Mouse (Mus musculus) liver, embryonic 11.5 days (tissue): ENCODE data around the gene Cryba4. TPM values are rescaled to one million over a fixed set of nuclear protein-coding genes. Genes with fewer than 3 reads are reported as not detected.

Source experiments
- ATAC-seq: fragments of 200-750 bp; cut with Nextera tagmentation; replicated peaks from 2 replicates; pipeline ENCODE4 v1.8.0; 2017; ENCODE audit warnings: moderate number of reproducible peaks, mild to moderate bottlenecking, moderate TSS enrichment, moderate library complexity; ENCODE audit not compliant: low FRiP score
- DNase-seq: peaks from one replicate; pipeline ENCODE4 v3.0.0-alpha.2; 2017; ENCODE audit warnings: low spot score
- H3K27ac ChIP-seq: fragments of 300-500 bp; sonication (generic); 2 replicates; pipeline ENCODE4 v1.5.1; 2014; ENCODE audit warnings: mild to moderate bottlenecking, low read depth, low read length, control low read depth
- H3K27me3 ChIP-seq: fragments of 300-500 bp; sonication (generic); replicated peaks from 2 replicates; pipeline ENCODE4 v1.6.1; 2014; ENCODE audit warnings: low read length, mixed read lengths; ENCODE audit not compliant: control insufficient read depth, insufficient read depth
- H3K36me3 ChIP-seq: fragments of 300-500 bp; sonication (generic); 2 replicates; pipeline ENCODE4 v1.6.1; 2014; ENCODE audit warnings: mild to moderate bottlenecking, low read length, moderate library complexity, mixed read lengths; ENCODE audit not compliant: control insufficient read depth, insufficient read depth
- H3K4me1 ChIP-seq: fragments of 300-500 bp; sonication (generic); replicated peaks from 2 replicates; pipeline ENCODE4 v1.6.1; 2014; ENCODE audit warnings: low read length, mixed read lengths; ENCODE audit not compliant: control insufficient read depth, insufficient read depth
- H3K4me2 ChIP-seq: fragments of 300-500 bp; sonication (generic); 2 replicates; pipeline ENCODE4 v1.6.1; 2014; ENCODE audit warnings: mild to moderate bottlenecking, control low read depth, moderate library complexity
- H3K4me3 ChIP-seq: fragments of 300-500 bp; sonication (generic); 2 replicates; pipeline ENCODE4 v1.5.1; 2014; ENCODE audit warnings: low read depth, low read length, control low read depth
- H3K9ac ChIP-seq: fragments of 300-500 bp; sonication (generic); 2 replicates; pipeline ENCODE4 v1.6.1; 2014; ENCODE audit warnings: low read depth, low read length, control low read depth
- H3K9me3 ChIP-seq: fragments of 300-500 bp; sonication (generic); 2 replicates; pipeline ENCODE4 v1.6.1; 2016; ENCODE audit warnings: low read length, inconsistent platforms, mixed read lengths; ENCODE audit not compliant: control insufficient read depth
- WGBS: fragments of 180-500 bp; shearing (Covaris S2); extraction: QIAGEN DNeasy Blood & Tissue Kit; methylation state at CpG from one replicate; pipeline ENCODE4 v1.1.7; 2014; 5-methylcytosine and 5-hydroxymethylcytosine counted together
- polyA plus RNA-seq: library from polyadenylated mRNA; unstranded; fragments of >200 nt; fragmentation: Nextera tagmentation; extraction: Ambion mirVana; gene quantifications from 2 replicates; pipeline ENCODE4 v1.2.1, GENCODE M21; 2014

Gene Cryba4
- 0.84 and 1.3 TPM in 2 replicates for polyA plus RNA-seq

DNA sequence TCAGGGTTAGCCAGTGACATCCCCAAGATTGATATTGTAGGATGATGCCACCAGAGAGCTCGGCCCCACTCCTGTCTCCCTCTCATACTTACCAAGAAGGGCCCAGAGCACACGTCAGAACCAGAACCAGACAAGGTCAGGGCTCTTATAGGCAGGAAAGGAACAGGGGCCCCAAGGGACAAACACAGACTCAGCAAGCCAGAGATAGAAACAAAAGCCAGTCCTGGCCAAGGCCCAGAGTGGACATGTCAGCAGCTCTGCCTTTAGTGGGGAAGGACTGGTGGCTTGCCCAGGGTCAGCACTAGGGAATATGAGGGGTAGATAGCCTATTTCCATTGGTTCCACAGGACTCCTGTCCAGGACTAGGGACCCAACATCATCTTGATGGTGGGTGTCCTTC lies at the start of gene Cryba4:
TSS of gene Cryba4 (minus strand) at position 119 of the 400 bp plus-strand sequence.
- Histone ChIP-seq H3K9ac (no peak within 1 kb of the TSS), H3K27me3 (no peaks in the 10 kb centered on the region), H3K36me3 (no peaks in the 10 kb centered on the region), H3K4me3 (no peak within 1 kb of the TSS), H3K4me1 (peaks cover 8% of the 10 kb centered on the region), H3K9me3 (no peaks in the 10 kb centered on the region), H3K27ac (peak within 1 kb of the TSS; percentile 80), H3K4me2 (peak within 1 kb of the TSS; percentile 44)
- WGBS = 60% methylated on average over 2 of the region's 2 CpGs
- ATAC-seq (no peak), DNase-seq (no peak)

DNA sequence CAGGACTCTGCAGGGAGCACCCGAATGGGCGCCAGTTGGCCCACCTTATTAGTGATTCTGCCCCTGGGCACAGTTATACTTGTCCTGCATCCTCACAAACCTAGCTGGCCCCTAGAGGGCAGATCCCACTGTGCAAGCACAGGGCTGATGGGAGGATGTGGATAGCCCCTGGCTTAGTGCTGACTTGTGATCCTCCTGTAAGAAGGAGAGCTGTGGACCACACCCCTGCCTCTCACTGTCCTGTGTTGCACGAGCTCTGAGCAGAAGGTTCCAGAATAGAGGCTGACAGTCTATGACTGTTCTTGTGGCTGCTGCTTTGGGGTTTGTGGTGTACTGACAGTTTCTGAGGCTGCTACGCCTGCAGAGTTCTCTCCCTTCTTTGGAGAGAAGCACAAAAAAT lies 49.4 kb upstream of the Cryba4 start:
- ATAC-seq (no peak), DNase-seq (no peak)
- no peak overlapping the region for H3K4me2 ChIP-seq
- H3K27me3 ChIP-seq = no peaks in the 10 kb centered on the region
- H3K4me1 ChIP-seq = peaks cover 40% of the 10 kb centered on the region
- 83% methylated on average over 4 of the region's 4 CpGs for WGBS
- no peak overlapping the region for H3K4me3 ChIP-seq
- H3K9ac ChIP-seq = no peak overlapping the region
- no peaks in the 10 kb centered on the region for H3K9me3 ChIP-seq
- peak overlapping the region; percentile 65; the same call in 1 of the 2 replicates for H3K27ac ChIP-seq
- peaks cover 6% of the 10 kb centered on the region; the same call in 1 of the 2 replicates for H3K36me3 ChIP-seq

DNA sequence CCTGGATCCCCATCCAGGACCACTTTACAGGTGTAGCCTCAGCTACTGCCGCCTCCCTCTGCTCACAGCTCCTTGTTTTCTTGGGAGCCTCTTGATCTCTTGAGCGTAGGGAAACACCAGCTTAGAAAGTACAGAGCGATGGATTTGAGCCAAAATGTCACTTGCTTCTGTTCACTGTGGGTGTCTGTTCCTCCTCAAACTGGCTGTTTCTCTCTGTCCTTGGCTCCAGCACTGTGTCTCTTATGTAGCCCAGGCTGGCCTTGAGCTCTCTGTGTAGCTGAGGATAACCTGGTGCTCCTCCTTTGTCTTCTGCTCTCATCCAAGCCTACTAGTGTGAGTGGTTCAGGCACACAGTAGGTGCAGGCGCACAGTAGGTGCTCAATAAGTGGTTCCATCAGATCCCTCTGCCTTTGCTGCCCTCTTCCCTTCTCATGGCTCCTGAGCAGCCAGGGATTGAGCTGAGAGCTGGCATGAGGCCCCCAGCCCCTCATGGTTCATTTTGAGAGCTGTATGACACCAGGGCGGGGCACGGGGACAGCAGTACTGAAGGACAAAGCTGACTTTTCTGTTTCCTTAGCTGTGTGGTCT lies 48.5 kb upstream of the Cryba4 start:
- no peaks in the 10 kb centered on the region for H3K9me3 ChIP-seq
- no peaks in the 10 kb centered on the region for H3K27me3 ChIP-seq
- H3K4me1 ChIP-seq = peaks cover 49% of the 10 kb centered on the region
- no peak overlapping the region for H3K9ac ChIP-seq
- H3K4me3 ChIP-seq = no peak overlapping the region
- DNase-seq (no peak), ATAC-seq (no peak)
- no peak overlapping the region for H3K4me2 ChIP-seq
- peaks cover 2% of the 10 kb centered on the region; the same call in 1 of the 2 replicates for H3K36me3 ChIP-seq
- whole genome bisulfite sequencing = 90% methylated on average over 6 of the region's 6 CpGs
- H3K27ac ChIP-seq = no peak overlapping the region

DNA sequence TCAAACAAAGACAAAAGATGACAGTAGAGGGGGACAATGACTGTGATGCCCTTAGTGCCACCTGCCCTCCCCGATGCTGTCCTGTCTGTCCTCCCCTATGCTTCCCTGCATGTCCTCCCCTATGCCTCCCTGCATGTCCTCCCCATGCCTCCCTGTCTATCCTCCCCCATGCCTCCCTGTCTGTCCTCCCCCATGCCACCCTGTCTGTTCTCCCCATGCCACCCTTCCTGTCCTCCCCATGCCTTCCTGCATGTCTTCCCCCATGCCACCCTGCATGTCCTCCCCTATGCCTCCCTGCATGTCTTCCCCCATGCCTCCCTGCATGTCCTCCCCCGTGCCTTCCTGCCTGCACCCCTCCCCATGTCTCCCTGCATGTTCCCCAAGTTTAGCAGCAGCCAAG lies 47.8 kb upstream of the Cryba4 start:
- peaks cover 56% of the 10 kb centered on the region for H3K4me1 ChIP-seq
- H3K9ac ChIP-seq = no peak overlapping the region
- H3K27ac ChIP-seq = no peak overlapping the region
- no peak for ATAC-seq
- no peak overlapping the region for H3K4me2 ChIP-seq
- 83% methylated on average over 2 of the region's 2 CpGs for WGBS
- DNase-seq = no peak
- H3K27me3 ChIP-seq = no peaks in the 10 kb centered on the region
- H3K9me3 ChIP-seq = no peaks in the 10 kb centered on the region
- no peak overlapping the region for H3K4me3 ChIP-seq
- 0 out of 2 replicates have a peak, but pooled peaks cover 2% of the 10 kb centered on the region for H3K36me3 ChIP-seq

DNA sequence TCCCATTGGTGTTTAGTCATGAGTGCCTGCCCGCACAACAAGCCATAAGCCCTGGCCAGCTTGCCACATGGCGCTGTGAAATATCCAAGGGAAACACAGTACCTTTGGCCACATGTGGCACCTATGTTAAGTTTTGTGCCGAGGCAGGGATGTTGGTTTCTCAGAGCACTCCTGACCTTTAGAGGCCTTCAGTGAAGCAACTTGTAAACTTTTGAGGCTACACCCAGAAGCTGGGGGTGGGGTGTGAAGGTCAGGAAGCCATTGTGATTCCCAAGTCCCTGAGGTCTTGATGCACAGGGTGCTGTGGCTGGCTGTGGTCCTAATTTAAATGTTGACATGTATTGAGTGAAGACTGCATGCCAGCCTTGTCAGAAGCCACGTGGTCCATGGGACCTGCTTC lies 47.1 kb upstream of the Cryba4 start:
- Histone ChIP-seq H3K4me2 (no peak overlapping the region), H3K9me3 (no peaks in the 10 kb centered on the region), H3K9ac (peak overlapping the region; percentile 25; the same call in 1 of the 2 replicates), H3K27ac (peak overlapping the region; percentile 81; the same call in 1 of the 2 replicates), H3K4me3 (no peak overlapping the region), H3K27me3 (no peaks in the 10 kb centered on the region), H3K36me3 (0 out of 2 replicates have a peak, but pooled peaks cover 2% of the 10 kb centered on the region), H3K4me1 (peaks cover 63% of the 10 kb centered on the region)
- WGBS = 79% methylated on average over 4 of the region's 4 CpGs
- DNase-seq (no peak), ATAC-seq (no peak)

DNA sequence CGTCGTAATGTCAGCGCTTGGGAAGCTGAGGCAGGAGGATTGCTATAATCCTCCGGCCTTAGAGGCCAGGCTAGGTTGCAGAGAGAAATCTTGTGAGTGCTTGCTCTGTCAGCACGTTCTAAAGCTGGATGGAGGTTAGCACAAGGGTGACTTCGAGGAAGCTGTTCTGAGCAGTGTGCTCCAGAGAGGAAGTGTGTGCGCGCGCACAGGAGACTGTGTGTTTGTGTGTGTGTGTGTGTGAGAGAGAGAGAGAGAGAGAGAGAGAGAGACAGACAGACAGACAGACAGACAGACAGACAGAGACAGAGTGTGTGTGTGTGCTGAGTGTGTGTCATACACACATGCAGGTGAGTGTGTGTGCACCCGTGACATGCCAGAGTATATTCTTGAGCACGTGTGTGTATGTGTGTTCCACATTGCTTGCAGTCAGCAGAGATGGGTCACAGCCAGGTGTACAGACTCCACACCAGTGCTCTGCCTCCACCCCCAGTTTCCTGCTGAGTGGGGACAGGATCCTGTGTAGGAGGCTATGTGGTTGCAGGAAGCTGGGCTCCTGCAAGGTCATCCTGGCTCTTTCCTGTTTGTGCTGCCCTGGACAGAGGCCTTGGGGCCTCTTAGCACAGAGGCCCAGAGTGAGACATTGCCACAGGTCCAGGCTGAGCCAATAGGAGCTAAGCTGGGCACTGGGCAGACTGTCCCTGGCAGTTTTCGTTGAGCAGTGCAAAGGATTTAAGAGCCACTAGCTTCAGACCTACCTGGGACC lies 46.1 kb upstream of the Cryba4 start:
- Histone ChIP-seq H3K36me3 (0 out of 2 replicates have a peak, but pooled peaks cover 2% of the 10 kb centered on the region), H3K4me1 (peaks cover 73% of the 10 kb centered on the region), H3K27me3 (no peaks in the 10 kb centered on the region), H3K4me3 (no peak overlapping the region), H3K4me2 (no peak overlapping the region), H3K9me3 (no peaks in the 10 kb centered on the region), H3K27ac (peak overlapping the region; percentile 81), H3K9ac (peak overlapping the region; percentile 26; the same call in 1 of the 2 replicates)
- 65% methylated on average over 12 of the region's 12 CpGs for WGBS
- ATAC-seq (no peak; the same call in 1 of the 2 replicates), DNase-seq (no peak)

DNA sequence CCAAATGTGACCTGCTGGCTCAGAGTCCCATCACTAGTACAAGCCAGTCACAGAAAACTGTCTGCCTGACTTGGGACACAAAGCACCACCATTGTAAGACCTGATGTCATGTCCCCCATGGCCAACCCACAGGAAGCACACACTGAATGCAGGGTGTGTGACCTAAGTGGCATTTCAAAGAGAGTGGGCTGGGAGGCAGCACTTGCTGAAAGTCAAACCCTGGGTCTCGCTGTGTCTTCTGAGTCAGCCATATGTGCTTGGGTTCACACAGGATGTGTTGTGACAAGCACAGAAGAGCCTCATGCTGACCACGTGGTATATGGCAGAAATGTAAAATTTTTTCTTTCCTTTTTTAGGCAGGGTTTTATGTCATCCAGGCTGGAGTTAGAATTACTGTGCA lies 44.9 kb upstream of the Cryba4 start:
- no peak overlapping the region for H3K4me2 ChIP-seq
- 73% methylated on average over 2 of the region's 2 CpGs for WGBS
- H3K9me3 ChIP-seq = no peaks in the 10 kb centered on the region
- 0 out of 2 replicates have a peak, but pooled peaks cover 2% of the 10 kb centered on the region for H3K36me3 ChIP-seq
- H3K9ac ChIP-seq = peak overlapping the region; percentile 36; the same call in 1 of the 2 replicates
- ATAC-seq = no peak
- no peaks in the 10 kb centered on the region for H3K27me3 ChIP-seq
- H3K27ac ChIP-seq = peak overlapping the region; percentile 81
- peaks cover 70% of the 10 kb centered on the region for H3K4me1 ChIP-seq
- no peak overlapping the region for H3K4me3 ChIP-seq
- DNase-seq = no peak

DNA sequence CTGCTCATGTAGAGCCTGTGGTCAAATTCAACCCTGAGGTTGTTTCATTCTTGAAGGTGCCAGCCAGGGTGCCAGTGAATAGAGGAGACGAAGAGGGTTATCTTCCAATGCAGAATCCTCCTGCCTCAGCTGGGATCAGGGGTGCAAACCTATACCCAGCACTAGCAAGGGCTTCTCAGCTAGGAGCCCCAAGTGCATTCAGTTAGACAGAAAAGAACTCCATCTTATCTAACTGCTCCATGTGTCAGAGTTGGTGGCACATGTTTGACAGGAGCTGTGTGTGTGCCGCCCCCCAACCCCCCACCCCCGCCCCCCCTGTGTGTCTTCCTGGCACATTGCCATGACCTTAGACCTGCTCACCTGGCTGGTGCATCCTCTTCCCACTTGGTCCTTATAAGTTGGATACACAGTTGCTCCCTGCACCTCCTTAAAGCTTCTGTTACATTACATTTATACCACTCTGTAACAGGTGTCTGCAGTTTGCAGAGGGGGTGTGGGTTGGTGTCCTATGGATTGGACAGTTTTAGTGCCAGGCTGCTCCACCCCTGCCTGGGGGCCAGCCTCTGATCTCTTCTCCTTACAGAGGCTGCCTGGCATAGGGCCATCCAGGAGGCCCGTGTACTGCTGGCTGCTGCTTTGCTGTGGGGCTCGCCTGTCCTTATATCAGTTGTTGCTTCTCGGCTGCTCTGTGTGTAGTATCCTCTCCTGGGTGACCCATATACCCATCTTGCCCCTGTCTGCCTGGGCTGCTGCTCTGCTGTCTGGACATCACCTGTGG lies 44.3 kb upstream of the Cryba4 start:
- Histone ChIP-seq H3K36me3 (0 out of 2 replicates have a peak, but pooled peaks cover 2% of the 10 kb centered on the region), H3K9ac (peak overlapping the region; percentile 38; the same call in 1 of the 2 replicates), H3K27ac (peak overlapping the region; percentile 81), H3K4me1 (peaks cover 69% of the 10 kb centered on the region), H3K4me3 (no peak overlapping the region), H3K4me2 (peak overlapping the region; percentile 37), H3K9me3 (no peaks in the 10 kb centered on the region), H3K27me3 (no peaks in the 10 kb centered on the region)
- DNase-seq = no peak
- ATAC-seq = peak; percentile 78
- WGBS = 49% methylated on average over 6 of the region's 6 CpGs
